Mouse (Mus musculus): ENCODE results near the gene Vcan.
"Not testable (repeated sequence)": the region's sequence is repeated elsewhere in the genome, so short reads cannot be mapped to it uniquely, and the experiment has no call there.

Gene Vcan

DNA sequence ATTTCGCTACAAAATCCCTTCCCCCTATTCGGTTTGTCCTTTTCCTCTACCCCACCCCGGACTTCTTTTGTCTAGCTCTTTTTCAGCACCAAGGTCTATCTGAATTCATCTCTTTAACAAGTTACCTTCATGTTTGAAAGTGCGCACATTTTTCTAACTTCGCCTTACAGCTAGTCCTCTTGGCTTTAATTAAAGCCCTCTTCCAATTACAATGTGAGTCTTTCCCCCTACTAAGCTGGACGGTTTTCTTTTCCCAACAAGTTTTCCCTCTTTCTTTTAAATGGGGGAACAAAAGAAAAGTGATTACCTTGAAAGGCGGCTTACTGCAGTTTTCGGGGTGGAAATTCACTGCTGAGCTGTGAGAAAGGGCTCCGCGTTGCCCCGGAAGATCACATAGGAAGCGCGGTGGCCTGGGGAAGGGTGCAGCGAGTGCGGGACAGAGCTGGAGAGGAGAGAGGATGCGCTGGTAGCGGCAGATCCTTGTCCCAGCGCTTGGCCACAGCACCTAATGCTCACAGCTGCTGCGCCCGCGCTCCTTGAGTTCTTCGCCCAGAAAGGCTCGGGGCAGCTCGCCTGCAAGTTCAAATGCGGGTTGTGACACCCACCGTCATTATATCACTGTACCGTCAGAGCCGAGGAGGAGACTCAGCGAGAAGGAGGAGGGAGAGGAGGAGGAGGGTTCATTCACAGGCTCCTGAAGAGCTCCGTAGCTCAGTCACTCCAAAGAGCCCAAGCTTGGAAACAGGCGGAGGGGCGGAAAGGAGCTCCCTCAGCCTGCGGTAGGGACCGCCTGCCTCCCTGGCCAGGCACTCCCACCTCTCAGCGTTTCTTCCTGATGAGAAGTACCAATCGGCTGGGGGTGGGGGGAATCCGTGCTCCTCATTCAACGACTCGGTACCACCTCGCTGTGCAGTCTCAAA, at the start of gene Vcan:
Vcan (minus strand) TSS at position 744 of the 920 bp plus-strand sequence.
- peak; percentile 35 for DNase-seq (ENCODE audit: low read depth)

GRCm38 (mm10) chr13:89791475-89791874, 49.2 kb upstream of the Vcan start:
- DNase-seq (ENCODE audit: low read depth) = no peak

DNA sequence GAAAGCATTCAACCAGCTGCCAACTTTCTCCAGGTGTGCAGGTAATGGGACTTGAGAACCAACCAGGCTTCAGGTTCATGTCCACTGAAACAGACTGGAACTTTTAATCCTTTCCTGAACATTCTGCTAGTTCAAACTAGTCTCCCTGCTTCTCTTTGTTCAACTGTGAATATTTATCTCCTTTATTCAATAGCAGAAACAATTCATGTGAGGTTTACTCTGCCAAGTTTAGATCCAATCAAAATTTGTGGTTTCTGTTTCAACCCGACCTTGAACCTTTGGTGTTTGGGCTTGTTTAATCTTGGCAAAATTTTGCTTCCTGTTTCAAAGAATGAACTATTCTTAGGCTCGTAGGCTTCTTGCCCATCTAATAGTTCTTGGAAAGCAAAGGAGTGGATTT, 40.6 kb upstream of the Vcan start:
- DNase-seq (ENCODE audit: low read depth) = no peak

GRCm38 (mm10) chr13:89780276-89780675, 38.0 kb upstream of the Vcan start:
- no peak for DNase-seq (ENCODE audit: low read depth)

DNA sequence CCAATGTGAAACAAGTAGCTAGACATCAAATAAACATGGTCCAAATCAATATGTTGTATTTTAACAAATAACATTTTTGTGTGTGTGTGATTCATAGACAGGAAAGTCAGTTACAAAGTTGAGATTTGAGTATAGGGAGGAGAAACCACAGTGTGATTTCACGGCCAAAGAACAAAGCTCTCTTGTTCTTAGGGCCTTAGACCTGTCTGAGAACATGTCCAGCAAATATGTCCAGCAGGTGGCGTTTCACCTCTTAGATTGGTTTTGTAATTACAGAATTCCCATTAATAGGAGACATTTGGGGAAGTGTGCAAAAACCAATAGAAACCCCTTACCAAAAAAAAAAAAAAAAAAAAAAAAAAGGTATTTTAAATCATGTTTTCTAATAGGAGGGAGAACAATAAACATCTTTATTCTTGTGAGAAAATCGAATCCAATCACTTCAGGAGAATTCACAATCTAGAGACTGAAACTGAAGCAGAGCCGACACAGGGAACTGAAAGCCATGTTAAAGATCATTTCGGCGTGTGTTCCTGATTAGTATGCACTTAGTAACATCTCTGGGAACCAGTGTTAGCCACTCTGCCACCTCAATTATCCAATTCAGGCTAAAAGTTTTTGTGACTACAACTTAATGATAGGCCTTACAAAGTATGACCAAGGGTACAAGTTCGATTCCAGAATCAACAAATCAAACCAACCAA, 37.1 kb upstream of the Vcan start:
- DNase-seq (ENCODE audit: low read depth) = peak; percentile 39

DNA sequence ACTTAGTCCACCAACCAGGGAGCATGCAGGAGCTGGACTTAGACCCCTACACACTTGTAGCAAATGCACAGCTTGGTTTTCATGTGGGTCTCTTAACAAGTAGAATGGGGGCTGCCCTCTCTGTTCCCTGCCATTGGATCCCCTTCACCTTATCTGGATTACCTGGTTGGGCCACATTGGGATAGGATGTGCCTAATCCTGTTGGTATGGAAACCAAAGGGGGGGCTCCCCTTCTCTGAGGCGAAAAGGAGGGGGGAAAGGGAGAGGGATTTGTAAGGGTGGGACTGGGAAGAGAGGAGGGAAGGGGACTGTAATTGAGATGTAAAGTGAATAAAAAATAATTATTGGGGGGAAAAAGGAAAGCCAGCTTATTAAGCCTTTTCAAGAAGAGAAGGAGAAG, 35.5 kb upstream of the Vcan start:
- DNase-seq (ENCODE audit: low read depth) = no peak

DNA sequence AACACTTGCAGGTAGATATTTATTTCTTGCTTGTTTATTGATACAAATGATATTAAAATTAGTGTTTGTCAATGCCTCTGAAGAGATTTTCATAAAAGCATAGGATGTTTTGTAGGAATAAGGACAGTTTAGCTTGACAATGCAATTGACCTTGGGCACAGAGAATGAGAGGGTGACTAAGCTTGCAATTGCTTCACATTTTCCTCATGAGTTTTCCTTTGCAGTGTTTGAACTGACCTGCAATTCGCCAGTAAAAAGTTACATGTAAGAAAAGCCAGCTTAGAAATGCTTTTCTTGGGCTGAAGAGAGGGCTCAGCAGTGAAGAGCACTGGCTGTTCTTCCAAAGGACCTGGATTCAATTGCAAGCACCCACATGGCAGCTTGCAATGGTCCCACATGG, 34.8 kb upstream of the Vcan start:
- no peak for DNase-seq (ENCODE audit: low read depth)

DNA sequence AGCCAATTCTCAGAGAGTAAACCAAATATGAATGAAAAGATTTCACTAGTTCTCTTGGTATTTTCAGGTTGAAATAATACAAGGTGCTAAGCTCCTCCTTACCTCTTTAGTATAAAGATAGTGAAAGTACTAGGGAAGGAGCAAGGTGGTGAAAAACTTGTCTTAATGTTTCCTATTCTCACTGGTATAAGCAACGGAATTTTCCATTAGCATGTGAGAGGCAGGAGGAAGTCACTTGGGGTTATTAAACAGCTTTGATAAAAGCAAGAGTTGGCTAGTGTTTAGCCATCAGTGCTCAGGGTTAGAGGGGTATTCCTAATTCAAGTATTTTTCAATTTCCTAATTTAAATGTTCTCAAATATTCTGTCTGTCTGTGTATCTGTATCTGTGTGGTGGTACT, 24.2 kb upstream of the Vcan start:
- no peak for DNase-seq (ENCODE audit: low read depth)

DNA sequence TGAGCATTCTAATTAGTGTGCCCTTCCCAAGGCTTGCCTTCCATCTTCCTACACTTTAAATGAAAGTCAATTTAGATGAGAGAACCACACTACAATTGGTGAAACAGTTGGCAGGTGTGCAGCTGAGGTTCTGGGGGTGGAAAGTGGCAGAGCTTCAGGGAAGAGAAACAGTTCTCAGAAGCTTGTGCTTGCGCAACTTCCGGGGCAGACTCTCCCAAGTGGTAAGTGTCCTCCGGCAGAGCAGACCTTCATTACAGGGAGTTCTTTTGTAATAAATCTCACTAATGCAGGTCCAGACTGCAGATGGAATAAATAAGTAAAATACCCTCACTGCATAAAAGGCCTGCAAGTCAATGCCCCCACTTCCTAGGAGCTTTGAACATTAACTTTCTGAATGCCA, 23.7 kb upstream of the Vcan start:
- DNase-seq (ENCODE audit: low read depth) = peak; percentile 6

GRCm38 (mm10) chr13:89762339-89762738, 20.0 kb upstream of the Vcan start:
- DNase-seq (ENCODE audit: low read depth) = no peak

DNA sequence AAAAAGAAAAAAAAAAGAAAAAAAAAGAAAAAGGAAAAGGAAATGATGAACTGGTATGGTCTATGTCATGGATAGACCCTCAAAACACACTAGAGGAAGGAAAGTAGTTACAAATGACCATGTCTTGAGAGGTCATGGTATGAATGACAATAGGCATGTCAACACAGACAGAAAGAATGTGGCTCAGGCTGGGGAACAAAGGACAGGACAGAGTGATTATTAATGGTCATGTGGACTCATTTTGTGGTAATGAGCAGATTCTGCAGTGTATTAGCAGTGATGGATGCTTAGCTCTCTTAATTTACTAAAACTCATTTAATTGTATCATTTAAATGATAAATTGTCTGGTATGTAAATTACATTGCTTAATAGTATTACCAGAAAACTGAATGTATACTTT, 14.0 kb upstream of the Vcan start:
- DNase-seq (ENCODE audit: low read depth) = no peak

DNA sequence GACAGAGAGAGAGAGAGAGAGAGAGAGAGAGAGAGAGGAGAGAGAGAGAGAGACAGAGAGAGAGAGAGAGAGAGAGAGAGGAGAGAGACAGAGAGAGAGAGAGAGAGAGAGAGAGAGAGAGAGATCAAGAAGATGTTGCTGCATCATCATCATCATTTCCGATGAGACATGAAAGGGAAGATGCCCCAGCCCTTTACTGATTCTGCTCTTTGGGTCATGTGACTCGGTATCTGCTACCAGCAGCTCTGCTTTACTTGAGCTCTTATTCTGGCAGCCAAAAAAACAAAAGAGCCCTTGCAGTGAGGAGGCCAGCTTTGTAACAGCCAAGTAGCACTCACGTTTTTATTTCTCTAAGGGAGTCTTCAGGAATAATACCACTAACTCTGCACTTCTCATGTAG, 8.3 kb upstream of the Vcan start:
- not testable (repeated sequence) for DNase-seq (ENCODE audit: low read depth)

- no peak for DNase-seq (ENCODE audit: low read depth)
Observed at GRCm38 (mm10) chr13:89743201-89743600, 892 bp upstream of the Vcan start.

GRCm38 (mm10) chr13:89742686-89743200, 434 bp upstream of the Vcan start:
- DNase-seq (ENCODE audit: low read depth) = no peak

DNA sequence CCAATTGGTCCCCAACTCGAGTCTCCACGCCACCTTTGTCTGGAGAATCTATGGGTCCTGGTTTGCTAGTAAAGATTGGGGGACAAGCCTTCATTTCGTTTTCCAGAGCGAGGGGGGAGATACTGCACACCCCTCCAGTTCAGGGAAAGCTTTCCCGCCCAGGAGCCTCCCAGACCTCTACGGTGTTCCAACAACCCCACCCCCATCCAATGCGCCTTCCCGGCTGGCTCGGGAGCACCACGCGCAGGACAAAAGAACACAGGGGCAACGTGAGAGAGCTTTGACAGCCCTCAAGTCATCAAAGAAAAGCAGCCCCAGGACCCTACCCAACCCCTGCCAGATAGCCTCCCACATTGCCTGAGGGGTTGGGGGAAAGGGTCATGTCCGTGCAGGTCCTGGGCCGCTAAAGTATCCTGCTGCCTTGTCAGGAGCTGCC, 1.2 kb downstream of the Vcan start:
- peak; percentile 9 for DNase-seq (ENCODE audit: low read depth)

DNA sequence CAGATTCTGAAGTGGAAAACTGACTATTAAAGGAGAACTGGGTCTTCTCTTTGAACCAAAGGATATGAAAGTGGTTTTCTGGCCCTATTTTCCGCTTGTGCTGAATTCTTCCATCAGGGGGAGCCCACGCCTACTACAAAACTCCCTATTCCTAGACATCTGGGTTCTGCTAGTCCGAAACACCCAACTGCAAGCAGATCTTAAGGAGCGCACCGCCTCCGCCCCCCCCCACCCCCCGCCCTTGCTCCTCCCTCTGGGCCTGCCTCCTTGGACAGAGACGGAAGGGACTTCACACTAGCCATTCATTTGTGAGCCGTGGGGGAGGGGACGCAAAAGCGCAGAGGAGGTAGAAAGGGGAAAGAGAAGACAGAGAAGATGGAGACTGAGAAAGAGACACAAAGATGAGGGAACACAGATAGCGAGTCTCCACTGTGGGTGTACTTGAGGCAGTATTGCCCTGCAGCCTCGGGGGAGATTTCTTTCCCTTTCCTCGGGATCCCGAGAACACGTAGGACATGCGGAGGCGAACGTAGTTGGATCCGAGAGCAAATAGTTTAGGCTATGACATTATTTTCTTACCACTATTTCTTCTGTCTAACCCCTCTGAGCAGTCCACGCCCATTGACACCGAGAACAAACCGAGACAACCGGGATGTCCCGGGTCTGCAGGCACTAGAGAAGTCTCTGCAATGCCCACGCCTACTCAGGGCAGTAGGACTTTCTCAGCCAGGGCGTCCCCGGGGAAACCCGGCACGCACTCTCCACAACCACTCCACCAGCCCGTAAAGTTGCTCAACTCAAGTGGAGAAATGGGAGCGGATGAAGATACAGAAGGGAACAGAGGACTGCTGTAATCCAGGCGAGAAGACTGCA, 1.8 kb downstream of the Vcan start:
- peak; percentile 74 for DNase-seq (ENCODE audit: low read depth)

DNA sequence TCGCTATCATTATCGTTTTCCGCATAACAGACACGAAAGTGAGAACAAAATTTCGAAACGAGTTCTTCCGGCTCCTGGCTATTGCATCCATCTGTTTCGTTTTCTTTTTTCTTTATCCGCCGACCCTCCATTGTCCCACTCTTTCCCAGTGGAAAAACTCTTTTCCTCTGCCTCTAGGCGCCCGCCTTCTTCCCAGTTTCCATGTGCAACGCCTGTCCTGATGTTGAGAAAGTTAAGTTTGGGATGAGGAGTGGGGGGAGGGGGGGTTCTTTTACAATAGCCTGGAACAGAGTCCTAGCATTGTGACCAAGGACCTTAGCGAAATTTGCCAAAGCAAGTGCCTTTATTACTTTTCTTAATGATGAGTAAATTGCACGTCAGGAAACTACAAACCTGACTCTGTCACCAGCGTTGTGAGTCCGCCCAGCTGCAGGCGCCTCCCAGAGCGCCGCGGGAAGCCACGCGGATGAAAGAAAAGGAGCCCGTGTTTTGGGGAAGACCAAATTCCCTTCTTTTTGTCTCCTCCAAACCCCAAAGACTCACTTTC, 2.5 kb downstream of the Vcan start:
- no peak for DNase-seq (ENCODE audit: low read depth)

DNA sequence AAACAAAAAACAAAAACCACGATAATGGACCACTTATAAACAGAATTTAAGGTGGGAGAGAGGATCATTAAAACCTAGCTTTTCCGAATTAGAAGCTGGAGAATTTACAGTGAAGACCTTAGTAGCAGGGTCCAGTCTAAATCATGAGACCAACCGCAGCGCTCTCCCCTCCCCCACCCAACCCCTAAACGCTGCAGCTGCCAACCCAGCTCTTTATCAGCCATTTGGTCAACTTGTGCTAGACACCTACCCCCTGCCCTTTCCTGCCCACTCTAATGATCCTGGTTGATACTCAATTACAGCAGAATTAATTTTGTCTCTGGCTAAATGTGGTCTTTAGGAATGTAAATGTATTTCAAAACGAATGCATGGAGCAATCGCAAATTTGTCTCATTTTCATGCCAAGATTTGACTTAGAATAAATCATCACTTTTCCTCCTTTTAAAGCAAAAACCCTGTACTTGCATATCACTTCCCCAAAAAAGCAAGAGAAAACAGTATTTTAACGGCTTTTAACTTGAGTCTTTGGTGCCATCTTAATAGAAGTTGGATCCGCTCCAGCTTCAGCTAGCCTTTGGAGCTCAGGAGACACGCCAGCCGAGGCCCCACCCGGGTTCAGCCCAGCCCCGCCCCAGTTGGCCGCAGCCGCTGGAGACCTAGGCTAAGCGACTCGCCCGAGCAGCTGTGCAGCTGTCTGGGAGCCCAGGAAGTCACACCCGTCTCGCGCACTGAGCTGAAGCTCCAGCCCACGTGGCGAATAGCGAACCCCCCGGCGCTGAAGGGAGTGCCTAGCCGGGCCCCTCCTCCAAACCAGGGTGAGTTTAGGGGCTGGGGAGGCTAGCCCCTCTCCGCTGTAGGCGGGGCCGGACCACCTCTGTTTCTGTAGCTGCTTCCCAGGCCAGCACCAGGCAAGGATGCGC, 3.3 kb downstream of the Vcan start:
- peak; percentile 68 for DNase-seq (ENCODE audit: low read depth)

GRCm38 (mm10) chr13:89738275-89738674, 4.0 kb downstream of the Vcan start:
- DNase-seq (ENCODE audit: low read depth) = peak; percentile 6

DNA sequence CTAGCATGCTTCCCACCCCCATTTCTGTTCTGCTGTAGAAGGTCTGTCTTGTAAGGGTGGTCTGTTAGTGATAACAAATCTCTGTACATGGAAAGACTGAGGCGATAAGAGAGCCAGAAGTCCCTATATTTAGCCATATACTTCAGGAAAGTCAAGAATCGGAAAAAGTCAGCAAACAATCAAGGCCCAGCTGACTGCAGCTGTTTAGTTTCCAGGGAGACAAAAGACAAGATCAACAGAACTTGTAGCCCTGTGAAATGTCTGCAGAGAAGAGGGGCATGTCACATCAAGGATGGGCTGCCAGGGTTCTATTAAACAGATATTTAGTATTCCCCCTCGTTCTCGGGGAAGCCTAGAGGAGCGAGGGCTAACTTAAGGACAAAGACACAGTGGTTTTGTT, 7.2 kb downstream of the Vcan start:
- DNase-seq (ENCODE audit: low read depth) = no peak

DNA sequence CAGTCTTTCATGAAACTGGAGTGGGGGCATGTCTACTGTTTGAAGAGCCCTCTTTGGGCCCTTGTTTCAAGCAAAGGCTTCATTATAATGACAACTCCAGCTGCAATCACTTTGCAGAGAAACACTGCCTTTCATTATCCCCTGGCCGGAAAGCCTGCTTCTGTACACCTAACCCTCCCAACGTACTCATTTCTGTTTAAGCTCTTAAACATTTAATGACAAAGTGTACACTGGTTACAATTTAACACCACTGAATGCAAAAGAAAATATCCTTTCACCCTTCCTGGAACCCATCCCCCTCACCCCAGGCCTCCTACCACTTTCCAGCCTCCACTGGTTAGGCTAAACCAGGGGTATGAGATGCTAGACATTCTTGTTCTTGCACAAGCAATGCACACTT, 15.8 kb downstream of the Vcan start:
- no peak for DNase-seq (ENCODE audit: low read depth)
